Mouse (Mus musculus): Measurements from ENCODE around the gene Acta2.

GRCm38 (mm10) chr19:34298531-34298930 is 43.1 kb upstream of the Acta2 start:
- TF ChIP-seq CTCF (IDR thresholded peaks at IDR 0.05; ENCODE audit: low read depth, low read length) (no peak), POLR2A (IDR thresholded peaks at IDR 0.05; ENCODE audit: borderline replicate concordance, low read depth, low read length) (no peak)

Measured in bone marrow macrophage, adult 2 months (primary cell).